Mouse (Mus musculus) neural tube, embryonic 10.5 days (tissue): ENCODE results near the gene Mdm4.

Experiments
- DNase-seq: peaks from one replicate; pipeline ENCODE4 v3.0.0-alpha.2; 2017; ENCODE audit warnings: low spot score; ENCODE audit errors: extremely low spot score

Mdm4 gene

GRCm38 (mm10) chr1:132945826-132946225, 84.5 kb downstream of the Mdm4 start:
- DNase-seq = no peak

- no peak for DNase-seq
These were observed 91.4 kb downstream of the Mdm4 start for GRCm38 (mm10) chr1:132938975-132939374.

GRCm38 (mm10) chr1:132937296-132938030, 92.9 kb downstream of the Mdm4 start:
- no peak for DNase-seq

- DNase-seq = peak; percentile 48
These were observed 95.5 kb downstream of the Mdm4 start for GRCm38 (mm10) chr1:132934856-132935255.

- no peak for DNase-seq
These were observed 97.9 kb downstream of the Mdm4 start for GRCm38 (mm10) chr1:132932421-132932820.

- DNase-seq = no peak
These were observed 100.1 kb downstream of the Mdm4 start for GRCm38 (mm10) chr1:132930291-132930690.

- no peak for DNase-seq
These were observed 101.5 kb downstream of the Mdm4 start for GRCm38 (mm10) chr1:132928907-132929250.

GRCm38 (mm10) chr1:132928032-132928906, 102.1 kb downstream of the Mdm4 start:
- peak; percentile 37 for DNase-seq

GRCm38 (mm10) chr1:132925270-132925669, 105.1 kb downstream of the Mdm4 start:
- no peak for DNase-seq

GRCm38 (mm10) chr1:132922257-132922656, 108.1 kb downstream of the Mdm4 start:
- DNase-seq = no peak

GRCm38 (mm10) chr1:132921071-132921470, 109.3 kb downstream of the Mdm4 start:
- DNase-seq = peak; percentile 26

- no peak for DNase-seq
These were observed 111.1 kb downstream of the Mdm4 start for GRCm38 (mm10) chr1:132919258-132919657.

- DNase-seq = no peak
These were observed 112.2 kb downstream of the Mdm4 start for GRCm38 (mm10) chr1:132918117-132918680.

GRCm38 (mm10) chr1:132917554-132917953, 112.8 kb downstream of the Mdm4 start:
- no peak for DNase-seq

- DNase-seq = no peak
These were observed 114.4 kb downstream of the Mdm4 start for GRCm38 (mm10) chr1:132915849-132916493.

- no peak for DNase-seq
These were observed 119.8 kb downstream of the Mdm4 start for GRCm38 (mm10) chr1:132910414-132911041.

- DNase-seq = no peak
These were observed 120.4 kb downstream of the Mdm4 start for GRCm38 (mm10) chr1:132909951-132910350.
